In the genomic region with DNA sequence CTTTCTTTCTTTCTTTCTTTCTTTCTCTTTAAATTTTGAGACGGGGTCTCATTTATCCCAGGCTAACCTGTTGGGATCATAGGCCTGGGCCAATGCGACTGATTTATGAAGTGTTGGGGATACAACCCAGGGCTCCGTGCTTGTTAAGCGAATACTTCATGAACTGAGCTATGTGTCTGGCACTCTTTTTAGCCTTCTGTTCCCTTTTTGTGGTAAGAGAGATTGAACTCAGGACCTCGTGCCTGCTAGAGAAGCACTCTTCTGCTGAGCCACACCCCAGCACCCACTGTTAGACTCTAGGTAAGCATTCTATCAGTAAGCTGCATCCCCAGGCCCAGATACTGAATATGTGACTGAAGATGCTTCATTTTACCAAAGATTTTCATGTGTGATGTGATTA, we compare ENCODE assay signal across 23 mouse cellular contexts. TPM values are rescaled to one million over a fixed set of nuclear protein-coding genes. Genes with fewer than 3 reads are reported as not detected.
DNase-seq lines count a peak whose midpoint lies in the region; ATAC-seq and TF ChIP-seq lines count a peak whose summit lies in the region.
"Had no signal": no experiment of that assay in that cellular context is flagged by ENCODE, and none has a peak within 500 bp of the region (broad histone marks: within the 10 kb centered on the region; RNA-seq: fewer than 3 reads in every experiment).

No protein-coding gene starts in this region.

- H3K9ac ChIP-seq in heart, embryonic 13.5 days, result no peak overlapping the region
- H3K9ac ChIP-seq in heart, embryonic 11.5 days (ENCODE audit: low read depth, low read length), result no peak overlapping the region
- no peak overlapping the region for H3K9ac ChIP-seq in midbrain, postnatal 0 days (replicated peaks; ENCODE audit: low read length, poor library complexity, severe bottlenecking)
- H3K9ac ChIP-seq: hindbrain, embryonic 15.5 days; kidney, embryonic 15.5 days; liver, embryonic 14.5 days; stomach, embryonic 15.5 days had no signal

- H3K4me2 ChIP-seq in heart, embryonic 13.5 days, result no peak overlapping the region
- no peak overlapping the region for H3K4me2 ChIP-seq in heart, embryonic 11.5 days
- no peak overlapping the region for H3K4me2 ChIP-seq in midbrain, postnatal 0 days (ENCODE audit: low read depth, low read length, poor library complexity, severe bottlenecking)
- H3K4me2 ChIP-seq: hindbrain, embryonic 15.5 days; kidney, embryonic 15.5 days; stomach, embryonic 15.5 days had no signal

- 50% methylated on average over 5 of the region's 5 CpGs for WGBS in heart, embryonic 13.5 days
- 47% methylated on average over 5 of the region's 5 CpGs for WGBS in heart, embryonic 11.5 days (ENCODE audit: insufficient replicate concordance)
- WGBS in midbrain, postnatal 0 days, result 70% methylated on average over 5 of the region's 5 CpGs

- peaks cover 27% of the 10 kb centered on the region for H3K4me1 ChIP-seq in heart, embryonic 13.5 days
- H3K4me1 ChIP-seq in heart, embryonic 11.5 days (ENCODE audit: control insufficient read depth, insufficient read depth, low read length), result no peaks in the 10 kb centered on the region; the same call in 1 of the 2 replicates
- H3K4me1 ChIP-seq in midbrain, postnatal 0 days (ENCODE audit: insufficient read depth, low read length), result no peaks in the 10 kb centered on the region
- H3K4me1 ChIP-seq: stomach, embryonic 15.5 days had no signal

- DNase-seq in A20 (ENCODE audit: low read depth, low spot score), result peak; percentile 49
- no peak for DNase-seq in adrenal gland, postnatal 4 days (ENCODE audit: low spot score in 2 of 2)
- DNase-seq in midbrain, postnatal 0 days (ENCODE audit: low spot score), result no peak
- DNase-seq in layer of hippocampus, postnatal 14 days (ENCODE audit: low spot score in 2 of 2), result no peak
- DNase-seq: adrenal gland, postnatal 25 days; cerebellum, adult 9-11 months; spleen, adult 18-20 months had no signal

- ATAC-seq in heart, embryonic 13.5 days (ENCODE audit: extremely low read depth, insufficient number of reproducible peaks, low FRiP score, low TSS enrichment), result no peak
- no peak for ATAC-seq in heart, embryonic 11.5 days (replicated peaks; ENCODE audit: insufficient number of reproducible peaks, low FRiP score, low TSS enrichment)
- ATAC-seq in granulocyte monocyte progenitor cell, adult 5-6 weeks (replicated peaks; ENCODE audit: poor library complexity, severe bottlenecking), result peak; percentile 41
- peak; percentile 58; the same call in 1 of the 2 replicates for ATAC-seq in megakaryocyte, adult 5-6 weeks (ENCODE audit: poor library complexity, severe bottlenecking)
- no peak for ATAC-seq in midbrain, postnatal 0 days (ENCODE audit: low FRiP score)
- ATAC-seq: activated CD4-positive, CD25-positive, alpha-beta regulatory T cell, adult 4 months; forebrain, embryonic 14.5 days; intestine, embryonic 16.5 days; midbrain, embryonic 16.5 days; Patski had no signal

- H3K4me3 ChIP-seq in heart, embryonic 13.5 days, result no peak overlapping the region
- no peak overlapping the region for H3K4me3 ChIP-seq in heart, embryonic 11.5 days (ENCODE audit: low read depth, low read length)
- no peak overlapping the region for H3K4me3 ChIP-seq in midbrain, postnatal 0 days (ENCODE audit: low read depth, low read length)
- H3K4me3 ChIP-seq: embryonic facial prominence, embryonic 10.5 days; hindbrain, embryonic 15.5 days; kidney, embryonic 15.5 days; megakaryocyte, embryonic 14.5 days; stomach, embryonic 15.5 days had no signal

- H3K27me3 ChIP-seq in heart, embryonic 13.5 days (replicated peaks), result peaks cover 24% of the 10 kb centered on the region
- peaks cover 2% of the 10 kb centered on the region for H3K27me3 ChIP-seq in heart, embryonic 11.5 days (ENCODE audit: control insufficient read depth, insufficient read depth, low read length)
- no peaks in the 10 kb centered on the region for H3K27me3 ChIP-seq in midbrain, postnatal 0 days (ENCODE audit: insufficient read depth, low read length)
- H3K27me3 ChIP-seq: hindbrain, embryonic 15.5 days; kidney, embryonic 15.5 days; Patski; stomach, embryonic 15.5 days had no signal

- 0 out of 2 replicates have a peak, but pooled peaks cover 5% of the 10 kb centered on the region for H3K36me3 ChIP-seq in heart, embryonic 13.5 days
- H3K36me3 ChIP-seq in heart, embryonic 11.5 days (ENCODE audit: control insufficient read depth, insufficient read depth, low read length), result no peaks in the 10 kb centered on the region
- no peaks in the 10 kb centered on the region for H3K36me3 ChIP-seq in midbrain, postnatal 0 days (ENCODE audit: insufficient read depth, low read length)
- H3K36me3 ChIP-seq: hindbrain, embryonic 15.5 days; kidney, embryonic 15.5 days; stomach, embryonic 15.5 days had no signal

- H3K9me3 ChIP-seq in heart, embryonic 13.5 days, result no peaks in the 10 kb centered on the region
- H3K9me3 ChIP-seq in heart, embryonic 11.5 days (replicated peaks; ENCODE audit: control insufficient read depth, low read length), result no peaks in the 10 kb centered on the region
- no peaks in the 10 kb centered on the region for H3K9me3 ChIP-seq in midbrain, postnatal 0 days (ENCODE audit: low read length)
- H3K9me3 ChIP-seq: embryonic facial prominence, embryonic 10.5 days; hindbrain, embryonic 15.5 days; kidney, embryonic 15.5 days; megakaryocyte, embryonic 14.5 days; stomach, embryonic 15.5 days had no signal

- H3K27ac ChIP-seq in heart, embryonic 13.5 days (replicated peaks), result 0 out of 2 replicates have a peak overlapping the region, but pooled peaks have one; percentile 12
- H3K27ac ChIP-seq in heart, embryonic 11.5 days (ENCODE audit: low read depth, low read length), result no peak overlapping the region
- H3K27ac ChIP-seq in midbrain, postnatal 0 days (ENCODE audit: low read depth, low read length), result no peak overlapping the region
- H3K27ac ChIP-seq: embryonic facial prominence, embryonic 10.5 days; hindbrain, embryonic 15.5 days; kidney, embryonic 15.5 days; liver, embryonic 14.5 days; stomach, embryonic 15.5 days had no signal

- TF ChIP-seq CTCF in midbrain, postnatal 0 days (IDR thresholded peaks at IDR 0.05), result no peak

RNA-seq across cellular contexts. Expression of a gene that starts 5.2 kb away (rescaled TPM):
- polyA plus RNA-seq in heart, embryonic 13.5 days (2015; fragmentation: Nextera tagmentation; extraction: Ambion mirVana), result 1.7 and 1.8 TPM in 2 replicates
- polyA plus RNA-seq in heart, embryonic 11.5 days (2014; fragmentation: Nextera tagmentation; extraction: Ambion mirVana), result 1.3 and 1.4 TPM in 2 replicates
- not detected in 2 replicates for total RNA-seq in granulocyte monocyte progenitor cell, adult 5-6 weeks (2014; fragmentation: Nextera tagmentation)
- total RNA-seq in granulocyte monocyte progenitor cell, adult 5-6 weeks (2017), result not detected in 2 replicates
- total RNA-seq in megakaryocyte, adult 5-6 weeks (2015), result not detected in 2 replicates
- 0.12 TPM in 1 of 2 replicates, not detected in the other for total RNA-seq in megakaryocyte, adult 5-6 weeks (2017)
- 1 to 10 TPM; 4.5 to 4.8 TPM for total RNA-seq in adrenal gland, postnatal 4 days (2021)
- 3.1 and 4.7 TPM in 2 replicates for total RNA-seq in midbrain, postnatal 0 days (2014; rRNA removed)
- 6.1 and 6.2 TPM in 2 replicates for polyA plus RNA-seq in midbrain, postnatal 0 days (2015; fragmentation: Nextera tagmentation; extraction: Ambion mirVana)
- total RNA-seq in layer of hippocampus, postnatal 14 days (2021), result 1 to 10 TPM; 4.1 to 4.6 TPM

RNA-seq across cellular contexts. Expression of a gene that starts 10.6 kb away (rescaled TPM):
- polyA plus RNA-seq in heart, embryonic 13.5 days (2015; fragmentation: Nextera tagmentation; extraction: Ambion mirVana), result 35.2 and 38.4 TPM in 2 replicates
- polyA plus RNA-seq in heart, embryonic 11.5 days (2014; fragmentation: Nextera tagmentation; extraction: Ambion mirVana), result 41.2 and 41.6 TPM in 2 replicates
- 20.7 and 35.1 TPM in 2 replicates for total RNA-seq in granulocyte monocyte progenitor cell, adult 5-6 weeks (2014; fragmentation: Nextera tagmentation)
- 14.6 and 18.3 TPM in 2 replicates for total RNA-seq in granulocyte monocyte progenitor cell, adult 5-6 weeks (2017)
- 12.3 and 15.7 TPM in 2 replicates for total RNA-seq in megakaryocyte, adult 5-6 weeks (2015)
- total RNA-seq in megakaryocyte, adult 5-6 weeks (2017), result 18.2 and 20.7 TPM in 2 replicates
- total RNA-seq in adrenal gland, postnatal 4 days (2021), result 10 to 100 TPM; 23.6 to 24.1 TPM
- total RNA-seq in midbrain, postnatal 0 days (2014; rRNA removed), result 34.8 and 40.1 TPM in 2 replicates
- 33.4 and 33.9 TPM in 2 replicates for polyA plus RNA-seq in midbrain, postnatal 0 days (2015; fragmentation: Nextera tagmentation; extraction: Ambion mirVana)
- 10 to 100 TPM; 37.3 to 39.9 TPM for total RNA-seq in layer of hippocampus, postnatal 14 days (2021)

RNA-seq across cellular contexts. Expression of a gene that starts 41.3 kb away (rescaled TPM):
- polyA plus RNA-seq in heart, embryonic 13.5 days (2015; fragmentation: Nextera tagmentation; extraction: Ambion mirVana), result 15.8 and 20.6 TPM in 2 replicates
- 5.4 and 6.9 TPM in 2 replicates for polyA plus RNA-seq in heart, embryonic 11.5 days (2014; fragmentation: Nextera tagmentation; extraction: Ambion mirVana)
- 4.1 and 18.1 TPM in 2 replicates for total RNA-seq in granulocyte monocyte progenitor cell, adult 5-6 weeks (2014; fragmentation: Nextera tagmentation)
- 10.4 and 22.7 TPM in 2 replicates for total RNA-seq in granulocyte monocyte progenitor cell, adult 5-6 weeks (2017)
- 5.2 and 9.1 TPM in 2 replicates for total RNA-seq in megakaryocyte, adult 5-6 weeks (2015)
- 8.7 and 13.4 TPM in 2 replicates for total RNA-seq in megakaryocyte, adult 5-6 weeks (2017)
- 10 to 100 TPM; 44.8 to 46.7 TPM for total RNA-seq in adrenal gland, postnatal 4 days (2021)
- total RNA-seq in midbrain, postnatal 0 days (2014; rRNA removed), result 83.7 and 89.0 TPM in 2 replicates
- polyA plus RNA-seq in midbrain, postnatal 0 days (2015; fragmentation: Nextera tagmentation; extraction: Ambion mirVana), result 13.1 and 13.4 TPM in 2 replicates
- 100 to 1,000 TPM; 175 to 197 TPM for total RNA-seq in layer of hippocampus, postnatal 14 days (2021)

RNA-seq across cellular contexts. Expression of a gene that starts 51.6 kb away (rescaled TPM):
- 9.9 and 14.6 TPM in 2 replicates for polyA plus RNA-seq in heart, embryonic 13.5 days (2015; fragmentation: Nextera tagmentation; extraction: Ambion mirVana)
- polyA plus RNA-seq in heart, embryonic 11.5 days (2014; fragmentation: Nextera tagmentation; extraction: Ambion mirVana), result 9.0 and 10.8 TPM in 2 replicates
- not detected in 2 replicates for total RNA-seq in granulocyte monocyte progenitor cell, adult 5-6 weeks (2014; fragmentation: Nextera tagmentation)
- total RNA-seq in granulocyte monocyte progenitor cell, adult 5-6 weeks (2017), result 0.26 TPM in 1 of 2 replicates, not detected in the other
- total RNA-seq in megakaryocyte, adult 5-6 weeks (2015), result not detected in 2 replicates
- not detected in 2 replicates for total RNA-seq in megakaryocyte, adult 5-6 weeks (2017)
- 1 to 10 TPM; 1.9 to 2.5 TPM for total RNA-seq in adrenal gland, postnatal 4 days (2021)
- total RNA-seq in midbrain, postnatal 0 days (2014; rRNA removed), result 2.3 and 7.4 TPM in 2 replicates
- polyA plus RNA-seq in midbrain, postnatal 0 days (2015; fragmentation: Nextera tagmentation; extraction: Ambion mirVana), result 1.7 and 2.3 TPM in 2 replicates
- 1 to 10 TPM in 1 of 2 experiments, under 1 TPM in 1; 0.55 to 1.6 TPM for total RNA-seq in layer of hippocampus, postnatal 14 days (2021)
- total RNA-seq: gastrocnemius, adult 18-20 months had no signal
- polyA plus RNA-seq: activated CD4-positive, CD25-positive, alpha-beta regulatory T cell, adult 4 months had no signal

RNA-seq across cellular contexts. Expression of a gene that starts 54.1 kb away (rescaled TPM):
- polyA plus RNA-seq in heart, embryonic 13.5 days (2015; fragmentation: Nextera tagmentation; extraction: Ambion mirVana), result 81.2 and 81.7 TPM in 2 replicates
- 61.9 and 102 TPM in 2 replicates for polyA plus RNA-seq in heart, embryonic 11.5 days (2014; fragmentation: Nextera tagmentation; extraction: Ambion mirVana)
- 60.7 and 70.5 TPM in 2 replicates for total RNA-seq in granulocyte monocyte progenitor cell, adult 5-6 weeks (2014; fragmentation: Nextera tagmentation)
- total RNA-seq in granulocyte monocyte progenitor cell, adult 5-6 weeks (2017), result 52.8 and 63.3 TPM in 2 replicates
- total RNA-seq in megakaryocyte, adult 5-6 weeks (2015), result 122 and 129 TPM in 2 replicates
- 180 and 227 TPM in 2 replicates for total RNA-seq in megakaryocyte, adult 5-6 weeks (2017)
- total RNA-seq in adrenal gland, postnatal 4 days (2021), result 10 to 100 TPM; 83.7 to 89.3 TPM
- total RNA-seq in midbrain, postnatal 0 days (2014; rRNA removed), result 50.9 and 56.9 TPM in 2 replicates
- 31.4 and 32.3 TPM in 2 replicates for polyA plus RNA-seq in midbrain, postnatal 0 days (2015; fragmentation: Nextera tagmentation; extraction: Ambion mirVana)
- total RNA-seq in layer of hippocampus, postnatal 14 days (2021), result 10 to 100 TPM; 23.2 to 24.2 TPM

Comparison
In these comparisons a context has a peak if more than half of its experiments do, and no peak if none do; other contexts are left out.
1. ATAC-seq: peak in granulocyte monocyte progenitor cell, adult 5-6 weeks (single experiment) and megakaryocyte, adult 5-6 weeks (single experiment); none in heart, embryonic 13.5 days (single experiment), heart, embryonic 11.5 days (single experiment) and midbrain, postnatal 0 days (single experiment).